Mouse (Mus musculus) embryonic fibroblast, embryonic 13.5 days (primary cell): ENCODE measurements around the gene Dcp1b.

Source experiments
- CTCF ChIP-seq: IDR thresholded peaks from 2 replicates; pipeline ENCODE4 v1.5.1; 2011; ENCODE audit warnings: mild to moderate bottlenecking, control low read depth, low read length, moderate library complexity, borderline replicate concordance; ENCODE audit not compliant: insufficient read depth
- POLR2A ChIP-seq: IDR thresholded peaks from 2 replicates; pipeline ENCODE4 v1.6.1; 2011; ENCODE audit warnings: low read depth, mild to moderate bottlenecking, control low read depth, low read length, moderate library complexity

GRCm38 (mm10) chr6:119186658-119187057 is 11.6 kb downstream of the Dcp1b start:
- TF ChIP-seq CTCF, result peak; percentile 28; the same call in 1 of the 2 replicates
- TF ChIP-seq POLR2A, result no peak
